Mouse (Mus musculus): Measurements from ENCODE around the gene Vwa7. TPM values are rescaled to one million over a fixed set of nuclear protein-coding genes. Genes with fewer than 3 reads are reported as not detected.

The Vwa7 gene
- total and polyA plus RNA-seq, 3 experiments, result 9.8 to 10.4 TPM; not detected in 1

- H3K27ac ChIP-seq (ENCODE audit: control insufficient read depth, low read depth, low read length), result no peak overlapping the region
- DNase-seq (ENCODE audit: low read depth, low spot score), result no peak
- no peak overlapping the region for H3K4me3 ChIP-seq (ENCODE audit: control insufficient read depth in 1 of 2, insufficient read depth in 1 of 2, low read depth in 2 of 2, low read length in 2 of 2)
- TF ChIP-seq SMC3 (IDR thresholded peaks at IDR 0.05; ENCODE audit: low read depth, low read length) (no peak), MYC (IDR thresholded peaks at IDR 0.05; ENCODE audit: low read depth, low read length) (no peak)
- peaks cover 0 to 1% of the 10 kb centered on the region in 2 experiments; a peak in 2 of 4 replicates for H3K36me3 ChIP-seq (ENCODE audit: control insufficient read depth in 1 of 2, insufficient read depth in 2 of 2, low read length in 2 of 2)
- no peaks in the 10 kb centered on the region for H3K27me3 ChIP-seq (ENCODE audit: control insufficient read depth in 1 of 2, insufficient read depth in 2 of 2, low read length in 2 of 2)
- H3K79me2 ChIP-seq (ENCODE audit: control insufficient read depth, insufficient read depth, low read length, poor library complexity), result no peaks in the 10 kb centered on the region
- no peak overlapping the region for H3K9ac ChIP-seq (ENCODE audit: control insufficient read depth, low read depth, low read length, poor library complexity, severe bottlenecking)
- H3K9me3 ChIP-seq (replicated peaks; ENCODE audit: insufficient read depth, low read length), result no peaks in the 10 kb centered on the region
- peaks cover 0 to 8% of the 10 kb centered on the region in 2 experiments; a peak in 3 of 4 replicates for H3K4me1 ChIP-seq (ENCODE audit: control insufficient read depth in 1 of 2, insufficient read depth in 2 of 2, low read length in 2 of 2)
Measured at GRCm38 (mm10) chr17:35063466-35063865, 47.1 kb downstream of the Vwa7 start.

DNA sequence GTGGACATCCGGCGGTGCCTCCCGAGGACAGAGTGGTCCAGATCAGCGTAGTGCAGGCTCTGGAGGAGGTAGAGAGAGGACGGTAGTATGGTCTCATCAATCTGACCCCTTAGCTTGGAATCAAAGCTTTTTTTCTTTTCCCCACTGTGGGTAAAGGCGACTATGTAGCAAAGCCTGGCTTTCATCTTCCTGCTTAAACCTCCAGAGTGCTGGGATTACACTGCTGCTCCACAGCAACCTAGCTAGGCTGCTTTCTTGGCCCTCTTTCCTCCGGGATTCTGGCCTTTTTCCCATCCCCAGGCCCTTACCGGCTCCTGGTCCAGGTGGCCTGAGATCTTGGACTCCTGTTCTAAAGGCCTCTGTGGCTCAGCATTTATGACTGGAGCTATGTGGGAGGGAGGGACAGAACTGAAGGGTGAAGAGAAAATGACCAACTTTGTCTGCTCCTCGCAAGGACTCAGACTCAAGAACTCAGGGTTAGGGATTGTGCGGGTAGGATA, 48.0 kb downstream of the Vwa7 start:
- Histone ChIP-seq H3K9me3 (replicated peaks; ENCODE audit: insufficient read depth, low read length) (no peaks in the 10 kb centered on the region), H3K36me3 (ENCODE audit: control insufficient read depth in 1 of 2, insufficient read depth in 2 of 2, low read length in 2 of 2) (no peaks in the 10 kb centered on the region; a peak in 1 of 4 replicates), H3K79me2 (ENCODE audit: control insufficient read depth, insufficient read depth, low read length, poor library complexity) (no peaks in the 10 kb centered on the region), H3K9ac (ENCODE audit: control insufficient read depth, low read depth, low read length, poor library complexity, severe bottlenecking) (no peak overlapping the region), H3K4me1 (ENCODE audit: control insufficient read depth in 1 of 2, insufficient read depth in 2 of 2, low read length in 2 of 2) (peaks cover 0 to 9% of the 10 kb centered on the region in 2 experiments; a peak in 3 of 4 replicates), H3K27me3 (ENCODE audit: control insufficient read depth in 1 of 2, insufficient read depth in 2 of 2, low read length in 2 of 2) (no peaks in the 10 kb centered on the region), H3K4me3 (ENCODE audit: control insufficient read depth in 1 of 2, insufficient read depth in 1 of 2, low read depth in 2 of 2, low read length in 2 of 2) (no peak overlapping the region), H3K27ac (ENCODE audit: control insufficient read depth, low read depth, low read length) (no peak overlapping the region)
- TF ChIP-seq POLR2AphosphoS5 (IDR thresholded peaks at IDR 0.05; ENCODE audit: borderline replicate concordance, low read depth, low read length), result no peak
- TF ChIP-seq ETS1 (IDR thresholded peaks at IDR 0.05; ENCODE audit: low read depth, low read length), result no peak
- no peak for TF ChIP-seq NELFE (IDR thresholded peaks at IDR 0.05; ENCODE audit: low read depth, low read length)
- no peak for TF ChIP-seq TAL1 (IDR thresholded peaks at IDR 0.05; ENCODE audit: low read length)
- no peak for TF ChIP-seq UBTF (IDR thresholded peaks at IDR 0.05; ENCODE audit: borderline replicate concordance, insufficient read depth, low read depth, low read length)
- no peak for TF ChIP-seq USF1 (IDR thresholded peaks at IDR 0.05; ENCODE audit: low read depth, low read length)
- TF ChIP-seq ZKSCAN1 (IDR thresholded peaks at IDR 0.05; ENCODE audit: low read depth, low read length), result no peak
- no peak for TF ChIP-seq MYB (IDR thresholded peaks at IDR 0.05; ENCODE audit: low read depth, low read length)
- no peak for TF ChIP-seq MAFK (IDR thresholded peaks at IDR 0.05; ENCODE audit: borderline replicate concordance, low read depth, low read length)
- TF ChIP-seq HCFC1 (IDR thresholded peaks at IDR 0.05; ENCODE audit: low read depth, low read length), result no peak
- no peak for TF ChIP-seq MYC (IDR thresholded peaks at IDR 0.05; ENCODE audit: low read depth, low read length)
- no peak for DNase-seq (ENCODE audit: low read depth, low spot score)

All from MEL (cell line).